ENCODE assay signal across 8 mouse cellular contexts in the genomic region with DNA sequence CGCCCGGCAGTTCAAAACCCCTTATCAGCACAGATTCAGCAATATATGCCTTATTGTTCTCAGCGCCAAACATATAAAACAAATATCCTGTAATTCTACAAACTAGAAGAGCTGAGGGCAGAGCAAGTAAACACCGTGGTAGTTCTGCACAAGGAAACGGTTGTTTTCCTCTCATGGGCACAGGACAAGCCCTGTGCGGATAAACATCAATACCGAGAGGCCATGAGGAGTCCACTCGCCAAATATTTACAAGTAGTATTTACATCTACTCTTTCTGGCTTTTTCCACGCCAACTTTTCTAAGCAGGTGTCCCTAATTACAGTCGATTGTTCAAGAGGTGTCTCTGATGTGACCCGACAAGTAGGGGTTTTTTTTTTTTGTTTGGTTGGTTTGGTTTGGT. TPM values are rescaled to one million over a fixed set of nuclear protein-coding genes. Genes with fewer than 3 reads are reported as not detected.
DNase-seq lines count a peak whose midpoint lies in the region; ATAC-seq lines count a peak whose summit lies in the region.

No protein-coding gene starts in this region.

- H3K4me2 ChIP-seq in intestine, embryonic 14.5 days (ENCODE audit: low read length) = peak overlapping the region; percentile 52

- H3K27me3 ChIP-seq in intestine, embryonic 14.5 days (replicated peaks; ENCODE audit: control insufficient read depth, insufficient read depth, low read length) = no peaks in the 10 kb centered on the region

- 2% methylated on average over 11 of the region's 11 CpGs for WGBS in intestine, embryonic 14.5 days

- intact Hi-C loops in left cerebral cortex, postnatal 10 days (cut with DNase I) = no loop called here

- peak overlapping the region; percentile 68 for H3K4me3 ChIP-seq in intestine, embryonic 14.5 days (ENCODE audit: low read depth, low read length)

- no peaks in the 10 kb centered on the region for H3K36me3 ChIP-seq in intestine, embryonic 14.5 days (ENCODE audit: control insufficient read depth, insufficient read depth, low read length)

- H3K9me3 ChIP-seq in intestine, embryonic 14.5 days (ENCODE audit: control insufficient read depth, low read length) = no peaks in the 10 kb centered on the region

- peak; percentile 21 for DNase-seq in adrenal gland, postnatal 10 days
- DNase-seq in adrenal gland, postnatal 25 days = no peak
- DNase-seq in embryo, embryonic 9.5 days (ENCODE audit: extremely low spot score) = peak; percentile 35
- DNase-seq in intestine, embryonic 14.5 days (ENCODE audit: low spot score) = no peak
- DNase-seq in lung, postnatal 4 days = peak; percentile 25 to 54
- DNase-seq in frontal cortex, postnatal 25 days (ENCODE audit: low spot score in 2 of 2) = no peak
- DNase-seq in left cerebral cortex, postnatal 10 days (ENCODE audit: extremely low spot score in 1 of 2, low spot score in 2 of 2) = no peak
- no peak for DNase-seq in right cerebral cortex, postnatal 4 days

- ATAC-seq in intestine, embryonic 14.5 days (replicated peaks; ENCODE audit: low FRiP score, low TSS enrichment, low read depth) = no peak

- H3K27ac ChIP-seq in intestine, embryonic 14.5 days (ENCODE audit: low read depth) = peak overlapping the region; percentile 94

- H3K9ac ChIP-seq in intestine, embryonic 14.5 days (ENCODE audit: low read length) = peak overlapping the region; percentile 68

- peaks cover 24% of the 10 kb centered on the region for H3K4me1 ChIP-seq in intestine, embryonic 14.5 days (replicated peaks; ENCODE audit: control insufficient read depth, insufficient read depth, low read length)

RNA-seq across cellular contexts. Expression of gene Sash1, which starts 0.7 kb away (rescaled TPM):
- total RNA-seq in adrenal gland, postnatal 10 days (2021) = 10 to 100 TPM; 47.7 to 50.6 TPM
- 21.9 and 28.1 TPM in 2 replicates for total RNA-seq in adrenal gland, postnatal 25 days (2021)
- 6.5 and 6.9 TPM in 2 replicates for polyA plus RNA-seq in intestine, embryonic 14.5 days (2014; fragmentation: Nextera tagmentation; extraction: Ambion mirVana)
- 10 to 100 TPM; 68.7 to 71.6 TPM for total RNA-seq in left cerebral cortex, postnatal 10 days (2021)

Comparison
In these comparisons a context has a peak if more than half of its experiments do, and no peak if none do; other contexts are left out.
1. DNase-seq: peak in adrenal gland, postnatal 10 days (single experiment), embryo, embryonic 9.5 days (single experiment) and lung, postnatal 4 days (2 of 2); none in adrenal gland, postnatal 25 days (single experiment), intestine, embryonic 14.5 days (single experiment), frontal cortex, postnatal 25 days (0 of 2), left cerebral cortex, postnatal 10 days (0 of 2) and right cerebral cortex, postnatal 4 days (single experiment).